Mouse (Mus musculus) kidney, postnatal 14 days (tissue): ENCODE measurements around the gene Cfap45.

ENCODE experiments used
- DNase-seq: peaks from one replicate; pipeline ENCODE4 v3.0.0; 2022; ENCODE audit warnings: mixed read lengths

Gene Cfap45

DNA sequence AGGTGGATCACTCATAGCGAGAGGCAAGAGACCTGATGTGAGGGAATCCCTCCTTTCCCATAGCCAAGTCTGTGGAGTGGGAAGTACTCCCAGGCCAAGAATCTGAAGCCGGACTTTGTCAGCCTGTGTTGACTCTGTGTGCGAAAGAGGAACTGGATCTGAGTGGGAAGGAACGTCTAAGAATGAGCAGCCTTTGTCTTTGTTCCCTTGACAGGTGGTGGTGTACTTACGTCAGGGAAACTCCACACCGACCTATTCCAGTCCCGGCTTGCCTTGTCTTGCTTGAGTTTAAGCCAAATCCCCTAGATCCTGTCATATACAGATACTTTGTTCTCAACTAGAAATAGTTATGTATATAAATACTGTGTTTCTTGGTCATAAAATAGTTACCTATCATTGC lies 1.9 kb downstream of the Cfap45 start:
- DNase-seq = no peak

DNA sequence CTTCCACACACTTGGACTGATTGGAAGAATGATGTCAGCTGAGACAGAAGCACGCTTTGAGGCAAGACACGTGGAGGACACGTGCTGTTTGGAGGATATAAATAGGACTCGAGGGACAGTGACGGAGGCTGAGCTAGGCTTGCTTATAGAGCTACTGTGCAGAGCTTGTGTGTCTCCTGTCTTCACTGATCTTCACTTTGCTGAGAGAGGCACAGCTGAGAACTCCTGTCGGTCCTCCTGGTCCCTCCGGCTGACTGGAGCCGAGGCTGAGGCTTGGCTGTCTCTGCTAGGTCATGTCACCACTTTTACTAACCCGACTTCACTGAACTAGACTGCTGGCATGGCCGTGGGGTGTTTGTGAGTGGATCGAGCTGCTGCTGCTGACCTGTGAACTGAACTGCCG lies 3.1 kb downstream of the Cfap45 start:
- DNase-seq = peak; percentile 40

DNA sequence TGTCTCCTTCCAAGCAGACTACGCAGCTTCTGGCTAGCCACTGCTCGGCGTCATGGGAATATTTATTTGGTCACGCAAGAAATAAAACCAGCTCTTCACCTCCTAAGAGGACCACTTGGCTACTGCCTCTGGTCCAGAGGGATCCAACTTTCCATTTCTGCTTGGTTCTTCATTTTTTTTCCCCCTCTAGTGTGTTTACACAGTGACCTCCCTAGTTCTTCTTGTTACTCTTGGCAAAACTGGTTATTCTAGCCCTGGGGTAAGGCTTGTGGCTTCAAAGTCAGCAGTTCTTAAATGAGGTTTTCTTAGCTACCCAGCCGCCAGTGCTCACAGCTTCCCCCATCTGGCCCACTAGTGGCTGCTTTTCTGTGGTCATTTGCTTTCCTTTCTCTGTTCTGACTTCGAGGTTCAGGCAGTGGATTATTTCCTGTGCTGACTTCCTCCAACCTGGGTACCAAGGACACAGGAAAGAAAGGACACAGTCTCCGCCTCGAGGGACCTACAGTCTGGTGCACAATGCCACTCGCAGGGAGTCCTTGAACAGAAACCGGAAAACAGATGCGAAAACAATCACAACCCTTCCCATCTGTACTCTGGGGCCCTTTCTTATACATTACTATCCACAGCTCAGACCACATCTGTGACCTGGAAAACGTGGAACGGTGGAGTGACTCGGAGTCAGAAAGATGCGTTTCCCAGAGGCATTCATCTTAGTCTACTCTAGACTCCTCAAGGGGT lies 4.6 kb downstream of the Cfap45 start:
- DNase-seq = peak; percentile 65

DNA sequence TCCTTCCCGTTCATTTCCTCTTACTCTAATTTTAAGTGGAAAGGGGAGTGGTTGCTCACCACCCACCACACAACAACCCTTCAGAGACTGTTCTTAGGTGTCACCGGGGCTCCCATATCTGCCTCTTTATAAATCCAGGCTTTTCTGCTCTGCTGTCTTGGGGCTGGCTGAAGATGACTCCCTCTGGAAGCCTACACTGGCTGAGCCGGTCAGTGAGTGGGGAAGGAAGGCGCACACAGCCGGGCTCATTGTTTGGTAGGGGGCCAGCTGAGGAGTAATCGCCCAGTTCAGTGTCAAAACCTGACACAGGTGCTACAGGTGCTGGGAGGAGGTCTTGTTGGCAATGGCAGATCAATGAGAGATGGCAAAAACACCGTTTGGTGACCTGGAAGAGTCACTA lies 5.4 kb downstream of the Cfap45 start:
- DNase-seq = no peak

DNA sequence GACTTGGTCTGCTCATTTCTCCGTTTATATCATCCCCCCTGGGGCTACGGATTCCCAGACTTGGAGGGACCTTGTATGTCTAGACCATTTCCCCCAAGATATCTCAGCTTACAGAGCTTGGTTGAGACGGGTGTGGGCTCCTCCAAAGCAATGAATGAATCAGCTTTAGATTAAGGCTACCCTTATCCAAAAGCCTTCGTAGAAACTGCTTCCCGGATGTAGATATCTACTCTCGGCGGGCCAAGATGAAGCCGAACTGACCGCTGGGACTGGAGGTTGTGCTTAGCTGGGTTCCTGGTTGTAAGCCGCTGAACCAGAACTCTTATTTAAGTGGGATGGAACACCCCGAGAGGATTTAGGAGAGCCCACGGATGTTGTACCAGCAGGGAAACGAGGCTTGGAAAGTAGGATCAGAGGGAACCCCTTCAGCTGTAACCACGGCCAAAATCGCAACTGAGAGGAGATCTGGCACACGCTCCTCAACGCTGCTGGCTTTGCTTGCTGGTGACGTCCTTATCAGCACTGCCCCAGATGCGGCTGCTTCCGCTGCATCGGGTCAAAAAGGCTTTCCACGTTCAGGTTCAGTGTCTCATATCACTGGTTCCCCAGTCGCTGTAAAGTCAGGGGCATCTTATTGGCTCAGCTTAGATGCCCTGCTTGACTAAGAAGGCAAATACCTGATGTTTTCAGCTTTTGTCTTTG lies 5.9 kb downstream of the Cfap45 start:
- DNase-seq = peak; percentile 49

DNA sequence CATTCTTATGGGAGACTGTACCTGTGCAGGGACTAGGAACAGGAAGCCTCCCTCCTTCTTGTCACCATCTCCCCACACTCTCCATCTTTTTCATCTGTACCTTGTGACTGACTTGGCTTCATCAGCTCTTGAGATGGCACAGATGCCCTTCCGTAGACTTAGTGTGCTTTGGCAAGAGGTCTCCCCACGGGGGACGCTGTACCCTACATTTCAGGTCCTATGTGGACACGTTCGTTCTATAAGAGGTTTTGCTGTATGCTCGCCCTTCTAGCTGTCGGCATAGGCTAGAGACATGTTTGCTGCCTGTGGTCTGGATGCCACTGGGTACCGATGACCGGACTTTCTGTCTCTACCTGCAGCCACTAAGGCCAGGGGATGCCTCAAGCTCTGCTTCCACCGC lies 6.8 kb downstream of the Cfap45 start:
- DNase-seq = no peak

DNA sequence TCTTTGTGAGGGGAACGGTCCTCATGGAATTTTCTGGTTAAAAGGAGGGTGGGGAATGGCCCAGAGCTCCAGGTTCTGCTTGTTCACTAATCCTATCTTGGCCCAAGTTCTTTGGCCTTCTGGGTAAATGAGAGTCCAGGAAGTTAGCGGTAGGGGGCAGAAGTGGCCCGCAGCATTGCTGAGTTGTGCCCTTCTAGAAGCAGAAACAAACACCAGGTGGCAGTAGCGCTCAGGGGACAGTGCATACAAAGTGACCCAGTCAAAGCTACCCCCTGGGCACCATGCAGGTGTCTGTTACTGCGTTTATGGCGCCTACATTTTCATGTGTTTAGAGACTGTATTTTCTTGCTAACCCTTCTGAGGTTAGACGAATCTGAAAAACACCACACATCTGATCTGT lies 8.1 kb downstream of the Cfap45 start:
- peak; percentile 92 for DNase-seq

DNA sequence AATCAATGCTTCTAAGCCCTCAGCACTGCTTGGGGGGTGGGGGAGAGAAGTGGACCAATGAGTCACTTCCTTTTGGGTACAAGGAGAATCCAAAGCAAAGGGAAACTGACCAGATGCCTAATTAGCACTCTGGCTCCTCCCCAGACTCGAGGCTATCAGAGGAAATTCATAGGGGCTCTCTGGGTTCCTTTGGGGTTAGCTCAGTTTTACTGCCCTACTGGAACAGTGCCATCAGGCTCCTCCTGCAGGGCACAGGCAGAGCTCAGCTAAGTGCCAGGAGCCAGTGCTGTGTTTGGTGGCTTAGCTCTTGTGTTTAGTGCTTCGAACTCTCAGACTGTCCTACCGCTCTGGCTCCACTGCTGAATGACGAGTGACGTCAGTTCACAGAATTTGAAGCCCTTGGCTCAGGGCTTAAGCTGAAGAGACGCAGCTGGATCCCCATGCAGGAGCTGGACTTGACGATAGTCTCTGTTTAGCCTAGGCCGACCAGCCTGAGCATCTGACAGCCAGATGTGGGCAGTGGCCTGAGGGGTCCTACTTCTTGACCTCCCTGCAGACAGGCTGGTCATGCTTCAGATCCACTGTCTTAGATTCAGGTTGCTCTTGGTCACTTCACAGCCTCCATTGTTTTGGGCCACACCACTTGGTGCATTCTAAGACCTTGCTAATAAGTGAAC lies 10.1 kb downstream of the Cfap45 start:
- peak; percentile 21 for DNase-seq

DNA sequence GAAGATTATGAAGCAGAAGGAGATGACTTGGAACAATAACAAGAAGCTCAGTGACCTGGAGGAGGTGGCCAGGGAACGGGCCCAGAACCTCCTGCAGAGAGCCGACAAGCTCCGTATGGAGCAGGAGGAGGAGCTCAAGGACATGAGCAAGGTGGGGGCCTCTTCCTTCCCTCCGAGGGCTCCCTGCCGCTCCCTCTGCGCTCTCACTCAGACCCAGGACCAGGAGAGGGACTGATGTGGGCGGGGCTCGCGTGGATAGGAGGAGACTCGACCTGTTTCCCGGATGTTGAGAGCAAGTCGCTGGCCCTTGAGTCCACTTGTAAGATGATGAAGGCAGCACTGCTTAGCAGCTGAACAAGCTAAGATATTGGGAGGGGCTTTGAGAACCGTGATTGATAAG lies 11.9 kb downstream of the Cfap45 start:
- DNase-seq = peak; percentile 49

DNA sequence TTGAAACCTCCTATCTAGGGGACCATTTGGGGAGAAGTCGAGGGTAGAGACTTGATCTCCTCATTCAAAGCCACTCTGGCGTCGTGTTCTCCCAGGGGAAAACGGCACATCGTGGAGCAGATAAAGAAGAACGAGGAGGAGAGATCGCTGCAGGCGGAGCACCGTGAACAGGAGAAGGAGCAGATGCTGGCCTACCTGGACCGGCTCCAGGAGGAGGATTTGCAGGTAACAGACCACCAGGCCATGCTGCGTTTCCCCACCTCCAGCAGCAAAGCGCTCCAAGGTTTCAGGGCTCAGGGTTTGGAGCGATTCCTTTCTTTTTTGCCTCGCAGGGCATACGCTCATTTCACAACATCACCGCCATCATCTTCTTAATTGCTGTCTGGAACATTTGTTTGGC lies 14.5 kb downstream of the Cfap45 start:
- no peak for DNase-seq

DNA sequence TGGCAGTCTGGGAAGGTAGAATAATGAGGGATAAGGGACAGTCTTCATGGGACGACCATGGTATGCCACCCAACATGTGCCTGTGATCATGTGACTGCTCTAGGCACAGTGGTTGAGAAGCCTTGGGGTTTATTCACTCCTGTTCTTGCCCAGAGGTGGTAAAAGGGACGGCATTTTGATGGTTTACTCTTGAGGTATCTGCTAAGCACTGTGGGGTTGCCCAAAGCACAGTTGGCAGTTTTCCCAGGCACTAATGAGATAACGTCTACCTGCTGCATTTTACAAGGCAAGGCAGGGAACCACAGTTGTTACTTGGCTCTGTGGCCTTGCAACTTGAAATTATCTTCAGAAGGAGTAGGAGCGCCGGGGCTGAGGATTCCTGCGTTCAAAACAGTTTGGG lies 19.2 kb downstream of the Cfap45 start:
- DNase-seq = no peak

DNA sequence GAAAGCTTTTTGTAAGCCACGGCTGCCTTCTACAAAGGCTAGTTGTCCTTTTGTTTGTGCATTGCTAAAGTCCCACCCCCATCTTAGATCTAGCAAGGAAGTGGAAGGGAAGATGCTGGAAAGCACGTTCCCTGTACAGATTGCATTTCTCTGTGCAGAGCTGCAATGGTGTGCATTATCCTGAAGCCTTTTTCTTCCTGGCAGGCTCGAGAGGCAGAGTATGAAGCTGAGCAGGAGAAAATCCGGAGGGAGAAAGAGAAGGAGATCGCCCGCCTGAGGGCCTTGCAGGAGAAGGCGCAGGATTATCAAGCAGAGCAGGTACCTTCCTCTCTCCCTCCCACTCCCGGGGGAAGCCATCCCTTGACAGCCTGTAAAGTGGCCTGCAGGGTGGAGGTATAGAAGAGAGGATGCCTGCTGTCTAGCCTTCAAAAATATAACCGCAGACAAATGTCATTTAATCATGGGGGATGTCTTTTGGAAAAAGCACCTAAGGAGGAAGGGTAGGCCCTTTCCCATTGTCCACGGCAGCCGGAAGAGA lies 19.8 kb downstream of the Cfap45 start:
- no peak for DNase-seq

DNA sequence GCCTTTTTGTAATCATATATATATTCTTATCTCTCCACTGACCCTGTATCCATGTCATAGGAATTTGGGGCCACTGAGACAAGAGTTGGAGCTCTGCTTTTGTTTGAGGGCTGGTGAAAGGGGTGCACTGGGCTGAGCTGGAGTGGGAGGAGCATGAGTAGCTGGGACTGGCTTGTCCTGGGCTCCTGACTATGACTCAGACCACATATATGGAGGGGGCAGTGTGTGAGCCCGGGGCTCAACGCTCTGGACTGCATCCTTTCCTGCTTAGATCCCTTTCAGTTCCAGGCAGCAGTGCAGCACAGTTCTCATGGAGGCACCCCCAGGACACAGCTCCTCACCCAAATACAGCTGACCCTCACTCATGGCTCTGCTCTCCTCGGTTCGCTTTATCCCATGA lies 25.5 kb downstream of the Cfap45 start:
- no peak for DNase-seq

DNA sequence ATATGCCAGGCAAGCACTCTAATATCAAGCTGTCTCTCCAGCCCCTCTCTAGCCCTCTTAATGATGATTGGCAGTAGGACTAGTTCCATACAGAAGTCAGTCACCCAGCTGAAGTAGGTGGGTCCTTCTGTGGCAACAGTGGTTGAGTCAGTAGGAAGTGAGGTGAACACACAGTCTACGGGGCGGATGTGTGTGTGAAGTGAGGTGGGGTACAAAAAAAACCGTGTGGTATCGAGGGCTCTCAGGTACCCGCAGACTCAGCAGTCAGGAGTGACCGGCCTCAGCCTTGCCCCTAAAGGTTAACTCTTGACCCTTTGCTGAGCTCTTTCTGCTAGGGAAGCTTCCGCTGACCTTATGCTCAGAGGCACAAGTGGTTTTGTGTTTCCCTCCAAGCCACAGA lies 27.9 kb downstream of the Cfap45 start:
- no peak for DNase-seq

DNA sequence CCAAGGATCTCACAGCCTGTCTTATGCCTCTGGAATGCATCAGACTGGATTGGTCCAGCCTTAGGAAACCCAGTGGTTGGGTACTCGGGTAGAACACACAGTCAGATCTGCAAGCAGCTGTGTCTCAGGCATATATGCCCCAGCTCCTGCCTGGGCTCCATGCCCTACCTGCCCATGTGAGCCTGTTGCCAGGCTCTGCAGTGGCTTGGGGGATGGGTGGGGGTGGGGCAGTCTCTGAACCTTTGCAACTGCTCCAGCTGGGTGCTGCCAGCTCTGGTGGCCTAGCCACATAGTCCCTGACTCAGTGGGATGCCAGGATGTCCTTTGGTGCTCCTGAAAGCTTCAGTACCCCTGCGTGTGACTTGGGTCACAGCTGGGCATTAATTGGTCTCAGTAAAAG lies 28.7 kb downstream of the Cfap45 start:
- DNase-seq = no peak

DNA sequence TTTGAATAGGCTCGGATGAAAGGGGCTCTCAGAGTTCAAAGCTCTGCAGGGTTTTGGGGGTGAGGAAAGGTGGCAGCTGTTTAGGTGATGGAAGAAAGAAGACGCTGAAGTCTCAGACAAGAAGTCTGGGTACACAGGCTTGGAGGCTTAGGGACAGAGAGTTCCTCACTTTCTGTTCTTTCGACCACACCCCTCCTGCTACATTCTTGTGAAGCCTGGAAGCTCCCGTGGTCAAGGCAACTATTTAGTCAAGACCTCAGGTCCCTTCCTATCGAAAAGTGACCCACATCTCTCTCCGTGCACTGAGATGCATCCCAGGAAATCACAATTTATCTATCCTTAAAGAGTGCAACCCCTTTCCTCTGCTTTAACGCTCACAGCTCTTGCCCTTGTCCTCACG lies 29.1 kb downstream of the Cfap45 start:
- no peak for DNase-seq

DNA sequence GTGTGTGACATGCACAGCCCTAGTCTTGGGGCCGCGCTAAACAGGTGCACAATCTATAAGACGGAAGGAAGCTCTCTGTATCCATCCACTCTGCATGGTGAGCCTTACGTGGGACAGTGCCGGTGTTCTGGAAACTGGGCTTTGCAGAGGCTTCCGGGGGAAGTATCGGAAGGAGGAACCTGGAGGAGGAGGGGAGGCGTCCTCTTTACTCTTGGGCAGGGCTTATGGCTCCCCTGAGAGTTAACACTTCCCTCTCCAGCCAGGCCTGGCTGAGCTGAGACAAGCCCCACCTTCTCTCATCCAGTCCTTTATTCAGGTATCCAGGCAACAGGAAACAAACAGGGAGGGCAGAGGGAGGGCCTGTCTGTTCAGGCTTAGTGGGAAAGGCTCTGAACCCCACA lies 29.9 kb downstream of the Cfap45 start:
- DNase-seq = peak; percentile 69

DNA sequence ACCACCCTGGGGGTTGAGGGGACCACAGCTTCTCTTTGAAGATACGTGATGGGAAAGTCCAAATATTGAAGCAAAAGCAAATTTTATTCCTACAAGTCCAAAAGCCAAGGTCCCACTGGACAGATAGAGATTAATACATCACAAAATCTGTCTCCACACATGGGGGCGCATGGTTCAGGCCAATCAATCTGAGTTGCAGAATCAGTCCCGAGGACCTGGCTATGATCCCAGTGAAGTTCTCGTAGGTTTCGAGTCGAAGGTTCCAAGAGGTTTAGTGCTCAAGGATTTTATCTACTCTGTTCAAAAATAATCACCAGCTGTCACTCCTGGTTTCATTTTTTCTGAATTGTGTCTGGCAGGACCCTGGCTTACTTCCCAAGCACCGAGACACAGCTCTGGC lies 30.4 kb downstream of the Cfap45 start:
- no peak for DNase-seq

DNA sequence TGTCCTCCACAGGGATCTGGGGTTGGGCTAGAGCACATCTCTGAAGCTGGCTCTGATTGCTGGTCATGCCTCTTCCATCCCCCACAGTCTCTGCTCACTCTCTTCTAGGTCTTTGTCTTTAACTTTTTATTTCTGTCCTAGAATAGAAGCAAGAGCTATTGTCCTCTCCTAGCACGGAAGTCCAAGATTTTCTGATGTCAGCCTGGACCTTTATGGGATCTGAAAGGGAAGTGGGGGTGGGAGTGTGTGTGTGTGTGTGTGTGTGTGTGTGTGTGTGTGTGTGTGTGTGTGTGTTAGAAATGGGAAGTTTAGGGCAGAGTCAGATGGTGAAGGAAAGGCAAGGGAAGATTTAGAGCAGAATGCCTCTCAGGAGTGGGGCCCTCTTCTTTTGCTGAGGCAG lies 32.0 kb downstream of the Cfap45 start:
- DNase-seq = peak; percentile 53

DNA sequence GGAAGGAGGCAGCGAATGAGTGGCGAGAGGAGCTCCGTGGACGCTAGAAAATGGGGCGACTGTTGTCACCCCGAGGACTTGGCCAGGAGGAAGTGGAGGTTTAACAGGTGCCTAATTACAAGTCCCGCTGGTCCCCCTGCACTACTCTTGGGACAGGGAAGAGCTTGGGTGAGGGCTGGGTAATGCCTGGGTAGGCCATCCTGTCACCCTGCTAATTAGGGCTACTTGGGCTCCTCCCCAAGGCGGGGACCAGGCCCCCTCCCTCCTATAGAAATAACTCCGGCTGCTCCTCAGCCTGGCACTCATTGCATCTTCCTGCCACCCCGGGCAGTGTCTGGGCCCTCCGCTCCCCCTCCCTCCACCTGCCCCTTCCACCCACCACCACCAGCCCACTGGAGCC lies 35.0 kb downstream of the Cfap45 start, which contains the start of gene Vsig8:
Gene Vsig8, plus strand, starts transcription at position 301 of the 400 bp plus-strand sequence.
- DNase-seq = no peak

DNA sequence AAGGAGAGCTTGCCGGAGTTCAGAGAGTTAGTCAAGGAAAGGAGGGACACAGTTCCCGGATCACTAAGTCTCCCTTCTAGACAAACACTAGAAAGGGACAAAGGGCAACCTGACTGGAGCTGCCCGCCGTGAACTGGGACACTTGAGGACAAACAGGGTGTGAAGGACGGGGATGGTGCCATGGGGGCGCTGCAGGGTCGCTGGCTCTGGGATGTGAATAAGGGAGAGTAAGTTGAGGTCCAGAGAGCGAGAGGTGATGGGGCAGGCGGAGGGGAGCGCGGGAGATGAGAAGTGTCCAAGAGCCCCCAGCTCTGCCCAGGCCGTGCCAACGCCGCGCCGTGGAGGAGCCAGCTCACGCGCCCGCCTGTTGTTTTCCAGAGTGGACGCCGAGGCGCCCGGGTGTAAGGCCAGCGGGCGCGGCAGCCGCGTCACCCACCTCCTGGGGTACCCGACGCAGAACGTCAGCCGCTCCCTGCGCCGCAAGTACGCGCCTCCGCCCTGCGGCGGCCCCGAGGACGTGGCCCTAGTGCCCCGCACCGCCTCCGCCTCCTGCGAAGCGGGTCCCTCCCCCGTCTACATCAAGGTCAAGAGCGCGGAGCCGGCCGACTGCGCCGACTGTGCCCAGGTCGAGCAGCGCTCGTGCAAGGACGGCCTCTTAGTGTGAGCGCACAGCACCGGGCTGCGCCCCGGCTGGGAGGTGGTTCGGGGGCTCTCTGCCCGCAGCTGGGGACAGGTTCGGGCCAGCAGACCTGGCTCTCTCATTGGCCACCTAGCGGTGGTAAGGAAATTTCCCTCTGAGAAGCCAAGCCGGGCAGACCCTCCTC lies 42.3 kb downstream of the Cfap45 start:
- DNase-seq = peak; percentile 86

DNA sequence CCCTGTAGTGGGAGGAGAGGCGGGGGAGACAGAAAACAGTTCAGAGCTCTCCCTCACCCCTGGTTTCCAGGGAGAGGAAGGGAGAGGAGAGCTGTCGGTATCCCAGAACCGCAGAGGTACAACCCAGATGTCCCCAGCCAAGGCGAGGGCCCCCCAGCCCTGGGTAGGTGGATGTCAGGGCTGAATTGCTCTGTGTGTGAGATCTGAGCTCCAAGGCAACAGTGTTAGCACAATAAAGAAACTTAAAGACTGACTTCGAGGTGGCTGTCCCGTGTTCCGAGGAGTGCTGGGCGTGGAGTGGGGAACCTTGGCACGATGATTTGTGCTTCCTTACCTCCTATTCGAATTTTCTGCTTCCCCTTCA lies 42.8 kb downstream of the Cfap45 start:
- no peak for DNase-seq

DNA sequence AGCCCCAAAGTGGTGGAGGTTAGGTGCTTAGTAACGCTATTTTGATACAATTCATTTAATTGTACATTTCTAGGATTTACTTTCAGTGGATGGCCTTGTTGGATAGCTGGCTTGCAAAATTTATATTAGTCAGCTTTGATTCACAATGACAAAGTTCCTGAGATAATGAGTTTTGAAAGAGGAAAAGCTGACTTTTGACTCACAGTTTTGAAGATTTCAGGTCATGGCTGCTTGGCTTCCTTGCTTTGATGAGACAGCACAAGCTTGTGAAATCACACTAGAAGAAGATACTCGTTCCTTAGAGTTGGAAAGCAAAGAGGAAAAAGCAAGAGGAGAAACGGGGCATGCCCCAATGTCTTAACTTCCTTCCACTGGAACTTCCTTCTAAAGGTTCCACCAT lies 45.5 kb downstream of the Cfap45 start:
- no peak for DNase-seq
